Mouse (Mus musculus) kidney, postnatal 25 days (tissue): ENCODE measurements around the gene Lamc3.

Source experiments
- DNase-seq, 2 experiments: peaks; one replicate each; pipeline ENCODE4 v3.0.0; 2021; ENCODE audit warnings: mixed read lengths in 2 of 2

Gene Lamc3

DNA sequence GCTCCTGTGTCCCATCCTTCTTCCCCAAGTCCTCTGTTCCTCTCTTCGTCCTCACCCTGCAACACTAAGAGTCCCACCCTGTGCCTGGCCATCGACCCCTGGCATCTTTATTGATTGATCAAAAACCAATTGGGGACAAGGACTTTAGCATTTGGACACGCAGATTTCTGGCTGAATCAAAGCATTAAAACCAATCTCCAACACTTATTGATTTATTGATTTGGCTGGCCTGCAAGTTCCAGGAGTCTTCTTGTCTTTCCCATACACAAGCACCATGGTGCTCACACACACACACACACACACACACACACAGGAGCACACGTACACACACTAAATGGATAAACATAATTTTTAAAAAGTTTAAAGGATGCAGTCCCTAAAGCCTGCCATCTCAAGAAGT lies 55.9 kb downstream of the Lamc3 start:
- no peak for DNase-seq

GRCm38 (mm10) chr2:31945580-31945979 lies 58.5 kb downstream of the Lamc3 start:
- peak in 1 of 2 experiments; percentile 23 for DNase-seq

- DNase-seq: peak in 1 of 2 experiments; percentile 37
Measured at GRCm38 (mm10) chr2:31948392-31948791, 61.3 kb downstream of the Lamc3 start.

GRCm38 (mm10) chr2:31948801-31949200 lies 61.7 kb downstream of the Lamc3 start:
- DNase-seq: peak in 1 of 2 experiments; percentile 29

DNA sequence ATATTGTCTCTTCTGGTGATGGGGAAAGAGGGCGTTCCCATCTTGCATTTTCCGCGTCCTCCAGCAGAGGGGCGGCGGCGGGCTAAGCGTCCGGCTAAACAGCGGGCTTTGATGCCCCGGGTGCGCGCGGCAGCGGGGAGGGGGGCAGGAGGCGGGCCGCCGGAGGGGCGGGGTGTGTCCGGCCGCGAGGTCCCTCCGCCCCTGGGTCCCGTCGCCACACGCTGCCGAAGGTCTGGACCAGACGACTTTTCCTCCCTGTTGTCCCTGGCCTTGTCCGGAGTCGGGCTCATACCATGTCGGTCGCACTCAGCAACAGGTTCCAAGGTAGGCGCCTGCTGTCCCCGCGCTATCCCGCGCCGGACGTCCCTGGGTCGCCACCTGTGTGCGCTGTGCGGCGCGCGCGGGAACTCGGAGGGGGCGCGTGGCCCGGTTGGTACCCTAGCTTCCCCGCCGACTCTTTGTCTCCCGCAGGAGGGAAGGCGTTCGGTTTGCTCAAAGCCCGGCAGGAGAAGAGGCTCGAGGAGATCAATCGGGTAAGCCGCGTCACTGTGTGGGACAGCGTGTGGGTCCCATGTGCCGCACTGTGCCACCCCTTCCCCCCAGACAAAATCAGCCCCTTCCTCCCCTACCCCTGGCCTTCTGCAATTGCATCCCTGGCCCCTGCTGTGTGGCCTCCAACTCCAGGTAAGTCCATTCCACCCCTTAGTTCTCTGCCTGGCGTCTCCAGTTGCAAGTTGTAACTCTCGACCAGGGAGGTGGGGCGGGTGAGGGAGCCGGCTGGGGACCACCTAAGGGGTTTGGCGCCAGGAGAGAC lies 63.2 kb downstream of the Lamc3 start, which contains the start of gene Aif1l:
Gene Aif1l, plus strand, starts transcription at position 82 of the 814 bp plus-strand sequence.
- peak; percentile 67 to 87 for DNase-seq

DNA sequence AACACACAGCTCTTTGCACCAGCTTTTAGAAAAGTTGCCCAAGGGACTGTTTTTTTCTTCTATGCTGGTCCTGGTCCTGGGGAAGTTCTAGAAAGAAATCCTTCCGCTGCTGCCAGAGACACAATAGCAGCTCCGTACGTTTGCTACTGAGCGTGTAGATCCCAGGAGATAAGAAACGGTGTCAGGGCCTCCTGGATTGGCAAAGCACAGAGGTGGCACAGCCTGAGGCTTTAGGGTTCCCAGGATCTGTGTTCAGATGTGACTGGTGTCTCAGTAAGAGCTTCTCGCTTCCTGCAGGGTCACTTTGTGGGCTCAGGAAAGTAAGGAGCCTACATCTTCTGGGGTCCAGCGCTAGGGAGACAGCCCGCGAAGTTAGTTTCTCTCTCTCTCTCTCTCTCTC lies 63.9 kb downstream of the Lamc3 start:
- peak in 1 of 2 experiments; percentile 44 for DNase-seq

DNA sequence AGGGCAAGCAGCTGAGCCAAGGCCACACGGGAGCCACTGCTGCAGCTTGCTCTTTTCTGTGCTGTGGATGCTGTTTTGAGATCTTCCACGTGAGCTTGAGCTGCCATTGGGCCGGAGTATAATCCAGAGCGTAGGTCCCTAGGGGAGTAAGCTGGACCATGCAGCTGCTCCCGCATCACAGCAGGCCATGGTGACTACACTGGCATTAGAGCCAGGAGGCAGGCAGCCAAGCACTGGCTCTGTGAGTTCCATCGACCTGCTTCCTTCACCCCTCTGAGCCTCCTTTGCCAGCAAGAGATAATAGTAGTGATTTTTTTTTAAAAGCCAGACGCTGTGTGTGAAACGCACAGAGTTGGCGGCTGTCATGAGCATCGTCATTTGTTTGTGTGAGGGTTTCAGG lies 65.1 kb downstream of the Lamc3 start:
- DNase-seq: peak in 1 of 2 experiments; percentile 45

DNA sequence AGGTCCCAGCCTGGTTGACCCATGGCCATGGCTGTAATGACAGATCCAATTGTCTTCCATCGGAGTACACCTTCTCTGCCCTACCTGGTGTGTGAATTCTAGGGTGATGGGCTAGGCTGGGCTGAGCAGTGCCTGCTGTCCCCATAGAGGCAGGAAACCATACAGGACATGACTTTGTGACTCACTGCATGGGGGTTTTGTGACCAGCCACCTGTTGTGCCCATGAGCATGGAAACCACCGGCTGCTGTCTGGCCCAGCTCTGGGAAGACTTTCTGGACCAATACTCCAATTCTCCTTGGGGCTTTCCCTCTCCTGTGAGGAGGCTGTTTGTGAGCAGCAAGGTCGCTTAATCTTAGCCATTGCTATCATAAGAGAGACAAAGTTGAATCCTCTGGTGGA lies 65.6 kb downstream of the Lamc3 start:
- no peak for DNase-seq

- peak; percentile 53 to 88 for DNase-seq
Measured at GRCm38 (mm10) chr2:31953687-31954086, 66.6 kb downstream of the Lamc3 start.

GRCm38 (mm10) chr2:31954779-31955181 lies 67.7 kb downstream of the Lamc3 start:
- peak; percentile 62 to 90 for DNase-seq

- no peak for DNase-seq
Measured at GRCm38 (mm10) chr2:31955686-31956085, 68.6 kb downstream of the Lamc3 start.

GRCm38 (mm10) chr2:31957211-31957610 lies 70.1 kb downstream of the Lamc3 start:
- DNase-seq: no peak

DNA sequence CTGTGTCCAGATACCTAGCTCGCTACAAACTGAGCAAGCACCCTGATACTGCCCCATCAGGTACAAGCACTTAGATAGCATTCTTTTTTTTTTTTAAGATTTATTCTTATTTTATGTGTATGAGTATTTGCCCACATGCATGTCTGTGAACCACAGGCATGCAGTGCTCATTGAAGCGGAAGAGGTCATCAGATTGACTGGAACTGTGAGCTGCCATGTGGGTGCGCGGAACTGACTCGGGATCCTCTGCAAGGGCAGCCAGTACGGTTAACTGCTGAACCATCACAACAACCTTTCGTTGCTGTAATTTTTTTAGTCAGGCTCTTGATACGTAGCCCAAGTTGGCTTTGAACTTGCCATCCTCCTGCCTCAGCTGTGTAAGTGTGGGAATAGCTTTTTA lies 73.9 kb downstream of the Lamc3 start:
- peak in 1 of 2 experiments; percentile 60 for DNase-seq

- DNase-seq: peak; percentile 56 to 79
Measured at GRCm38 (mm10) chr2:31961791-31962222, 74.7 kb downstream of the Lamc3 start.

DNA sequence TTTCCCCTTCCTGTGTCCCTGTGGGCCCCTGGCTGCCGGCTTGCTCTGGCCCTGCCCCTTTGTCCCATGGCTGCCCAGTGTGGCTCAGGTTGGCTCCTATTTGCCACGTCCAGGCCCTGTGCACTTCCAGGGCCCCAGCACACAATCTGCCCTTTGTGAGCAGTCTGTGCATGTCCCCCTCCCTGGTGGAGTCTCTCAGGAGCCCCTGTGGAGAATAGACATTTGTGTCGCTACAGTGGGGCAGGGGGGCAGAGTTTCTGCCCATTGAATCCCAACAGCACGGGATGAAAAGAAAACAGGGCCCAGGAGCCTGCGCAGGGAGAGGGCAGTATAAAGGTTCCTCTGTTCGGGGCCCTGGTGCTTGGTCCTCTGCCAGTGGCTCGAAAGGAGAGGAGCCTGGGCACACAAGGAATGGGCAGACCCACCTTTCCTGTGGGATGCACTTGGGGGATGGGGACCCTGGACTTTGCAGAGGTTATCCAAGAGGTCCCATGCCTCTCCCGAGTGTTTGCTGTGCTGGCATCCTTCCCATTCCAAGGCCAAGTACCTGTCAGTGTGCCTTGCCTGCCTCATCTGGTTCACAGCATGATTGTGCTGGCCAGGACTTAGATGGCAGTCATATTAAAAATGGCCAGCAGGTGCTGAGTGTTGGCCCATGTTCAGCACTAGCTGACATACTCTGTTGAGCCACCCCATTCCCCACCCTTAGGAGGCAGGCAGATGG lies 75.6 kb downstream of the Lamc3 start:
- peak; percentile 63 to 86 for DNase-seq

- peak; percentile 77 to 94 for DNase-seq
Measured at GRCm38 (mm10) chr2:31963491-31963890, 76.4 kb downstream of the Lamc3 start.

GRCm38 (mm10) chr2:31964191-31964590 lies 77.1 kb downstream of the Lamc3 start:
- DNase-seq: no peak

DNA sequence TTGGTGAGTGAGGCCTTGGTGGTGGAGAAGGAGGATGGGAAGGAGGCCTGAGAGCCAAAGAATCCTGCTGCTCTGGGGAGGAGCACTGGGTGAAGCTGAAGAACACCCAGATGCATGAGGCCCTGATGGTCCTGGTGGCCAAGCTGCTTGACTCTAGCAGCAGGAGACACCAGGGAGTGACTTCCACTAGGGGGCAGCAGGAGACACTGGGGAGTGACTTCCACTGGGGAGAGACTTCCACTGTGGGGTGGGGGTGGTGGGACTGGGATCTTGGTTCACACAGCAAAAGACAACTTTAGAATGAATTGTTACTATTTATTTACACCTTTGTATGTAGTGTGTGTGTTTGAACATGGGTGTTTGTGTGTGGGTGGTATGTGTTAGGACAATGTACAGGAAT lies 78.0 kb downstream of the Lamc3 start:
- peak; percentile 84 to 85 for DNase-seq

DNA sequence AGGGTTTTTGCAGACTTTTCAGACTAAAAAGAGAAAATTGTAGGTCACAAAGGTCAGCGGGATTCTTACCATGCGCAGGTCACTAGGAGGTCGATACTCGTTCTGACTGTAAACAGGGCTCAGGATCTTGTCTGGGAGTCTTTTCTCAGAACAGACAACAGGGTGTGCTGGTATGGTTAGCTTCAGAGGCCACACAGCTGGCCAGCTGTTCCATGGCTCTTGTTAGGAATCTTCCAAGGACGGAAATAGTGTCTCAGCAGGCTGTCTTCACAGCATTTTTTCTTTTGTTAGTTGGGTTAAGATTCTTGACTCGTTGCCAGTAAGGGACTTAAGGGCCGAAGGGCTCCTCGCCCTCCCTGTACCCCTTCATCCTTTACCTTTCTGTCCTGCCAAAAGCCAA lies 79.7 kb downstream of the Lamc3 start:
- DNase-seq: no peak

GRCm38 (mm10) chr2:31972589-31972988 lies 85.5 kb downstream of the Lamc3 start:
- DNase-seq: peak; percentile 52 to 82

GRCm38 (mm10) chr2:31974141-31974808 lies 87.2 kb downstream of the Lamc3 start, which contains the start of gene Nup214:
Gene Nup214 (plus strand): TSS chr2:31974436.
- peak; percentile 99 to 100 for DNase-seq

DNA sequence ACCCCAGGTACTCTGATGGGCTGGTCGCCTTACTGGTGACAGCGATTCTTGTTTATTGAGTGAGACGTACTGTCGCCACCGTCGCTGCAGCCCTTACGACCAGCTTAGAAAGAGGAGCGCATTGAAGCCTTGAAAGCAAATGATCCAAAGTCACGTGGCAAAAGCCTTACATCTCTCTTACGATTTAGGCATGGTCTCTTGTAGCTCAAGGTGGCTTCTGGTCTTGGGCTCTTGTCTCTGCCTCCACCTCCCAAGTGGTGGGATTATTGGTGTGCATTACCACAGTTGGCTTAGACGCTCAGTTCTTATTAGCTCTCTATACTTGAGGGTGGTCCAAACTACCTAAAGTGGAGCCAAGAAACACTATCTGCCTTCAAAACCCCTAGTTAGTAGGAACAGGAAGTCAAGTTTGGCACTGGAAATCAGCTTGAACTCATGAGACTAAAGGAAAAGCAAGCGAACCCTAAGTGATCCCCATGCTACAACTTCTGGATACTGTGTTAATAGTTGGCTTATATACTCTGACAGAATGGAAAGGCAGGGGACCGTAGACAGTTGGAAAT lies 87.8 kb downstream of the Lamc3 start:
- no peak for DNase-seq

DNA sequence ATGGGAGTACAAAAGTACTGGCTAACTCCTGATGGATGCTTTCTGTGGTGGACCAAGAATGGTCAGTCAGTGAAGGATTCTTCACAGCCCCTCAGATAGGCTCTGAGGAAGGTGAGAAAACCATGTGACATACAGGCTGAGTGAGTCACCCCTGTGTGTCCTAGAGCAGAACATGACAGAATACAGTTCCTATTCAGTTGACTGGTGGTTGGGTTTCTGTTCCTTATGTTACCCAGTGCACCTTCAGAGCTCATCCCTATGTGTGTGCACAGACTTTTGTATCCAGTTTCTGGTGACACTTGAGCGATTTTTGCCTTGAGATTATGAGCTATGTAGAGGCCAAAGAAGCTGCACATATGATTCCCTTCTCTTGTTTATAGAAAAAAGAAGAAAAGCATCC lies 100.7 kb downstream of the Lamc3 start:
- DNase-seq: no peak
